Mouse (Mus musculus) forebrain, postnatal 0 days (tissue): Measurements from ENCODE around the gene Atp6v0d1. TPM values are rescaled to one million over a fixed set of nuclear protein-coding genes. Genes with fewer than 3 reads are reported as not detected.

ENCODE experiments used
- ATAC-seq: fragments of 200-750 bp; cut with Nextera tagmentation; 2 replicates; pipeline ENCODE4 v1.8.0; 2017; ENCODE audit warnings: mild to moderate bottlenecking, moderate library complexity
- DNase-seq: peaks from one replicate; pipeline ENCODE4 v3.0.0-alpha.2; 2015
- H3K27ac ChIP-seq: fragments of 300-500 bp; sonication (generic); 2 replicates; pipeline ENCODE4 v1.5.1; 2014; ENCODE audit warnings: low read depth, mild to moderate bottlenecking, antibody characterized with exemption, low read length, moderate library complexity, mixed read lengths
- H3K27me3 ChIP-seq: fragments of 300-500 bp; sonication (generic); 2 replicates; pipeline ENCODE4 v1.6.1; 2014; ENCODE audit warnings: mild to moderate bottlenecking, low read length, mixed read lengths; ENCODE audit not compliant: insufficient read depth
- H3K36me3 ChIP-seq: fragments of 300-500 bp; sonication (generic); 2 replicates; pipeline ENCODE4 v1.6.1; 2014; ENCODE audit warnings: mild to moderate bottlenecking, moderate library complexity; ENCODE audit not compliant: insufficient read depth
- H3K4me1 ChIP-seq: fragments of 300-500 bp; sonication (generic); 2 replicates; pipeline ENCODE4 v1.6.1; 2014; ENCODE audit warnings: antibody characterized with exemption; ENCODE audit not compliant: insufficient read depth
- H3K4me2 ChIP-seq: fragments of 300-500 bp; sonication (generic); 2 replicates; pipeline ENCODE4 v1.6.1; 2014; ENCODE audit warnings: low read depth, mild to moderate bottlenecking, moderate library complexity
- H3K4me3 ChIP-seq: fragments of 300-500 bp; sonication (generic); 2 replicates; pipeline ENCODE4 v1.5.1; 2014; ENCODE audit warnings: low read depth, low read length, mixed read lengths
- H3K9ac ChIP-seq: fragments of 300-500 bp; sonication (generic); 2 replicates; pipeline ENCODE4 v1.6.1; 2014; ENCODE audit warnings: mild to moderate bottlenecking
- H3K9me3 ChIP-seq: fragments of 300-500 bp; sonication (generic); 2 replicates; pipeline ENCODE4 v1.6.1; 2016; ENCODE audit warnings: low read length
- CTCF ChIP-seq: sonication (generic); IDR thresholded peaks from 2 replicates; pipeline ENCODE4 v1.5.1; 2016; ENCODE audit warnings: antibody characterized with exemption, control low read depth, low read depth
- WGBS: fragments of 180-500 bp; shearing (Covaris S2); extraction: QIAGEN DNeasy Blood & Tissue Kit; methylation state at CpG from one replicate; pipeline ENCODE4 v1.1.7; 2014; 5-methylcytosine and 5-hydroxymethylcytosine counted together
- polyA plus RNA-seq: library from polyadenylated mRNA; unstranded; fragments of >200 nt; fragmentation: Nextera tagmentation; extraction: Ambion mirVana; gene quantifications from 2 replicates; pipeline ENCODE4 v1.2.1, GENCODE M21; 2015
- total RNA-seq: library from RNA; depleted of rRNA; stranded (reverse); fragments of >200 nt; gene quantifications from 2 replicates; pipeline ENCODE4 v1.2.3, GENCODE M21; 2014; rRNA removed

Gene Atp6v0d1
- 179 TPM in 2 replicates for total RNA-seq
- polyA plus RNA-seq = 251 and 275 TPM in 2 replicates

DNA sequence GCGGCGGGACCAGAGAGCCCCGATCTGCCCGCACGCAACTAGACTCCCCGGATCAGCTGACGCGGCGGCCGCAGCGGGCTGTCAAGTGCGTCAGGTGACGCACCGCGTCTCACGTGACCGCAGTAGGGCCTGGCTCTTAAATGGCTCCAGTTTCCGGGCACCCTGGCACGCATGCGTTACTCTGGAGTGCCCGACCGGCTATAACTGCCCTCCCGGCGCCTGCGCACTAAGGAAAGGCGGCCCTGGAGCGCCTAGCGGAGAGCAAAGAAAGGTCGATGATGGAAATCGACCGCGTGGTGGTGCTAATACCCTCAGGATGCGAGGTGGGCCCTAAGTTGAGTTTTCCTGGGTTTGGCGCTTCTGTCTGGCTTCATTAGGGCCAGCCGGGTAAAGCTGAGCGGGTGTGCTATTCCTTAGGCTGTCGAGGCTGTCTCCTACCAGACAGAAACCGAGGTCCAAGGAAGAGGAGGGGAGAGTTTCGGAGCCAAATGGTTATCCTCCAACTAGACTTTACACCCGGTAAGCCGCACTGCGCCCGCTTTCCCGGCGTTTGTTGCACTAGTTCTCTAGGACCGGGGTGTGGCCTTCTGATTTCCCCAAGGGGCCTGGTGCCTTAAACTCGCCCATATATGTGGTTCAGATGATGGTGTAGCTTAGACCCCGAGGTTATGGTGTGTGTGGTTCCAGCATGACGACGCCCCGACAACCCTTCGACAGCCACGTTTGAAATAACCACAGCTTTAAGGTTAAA lies at the start of gene Atp6v0d1:
Gene Atp6v0d1 (minus strand): TSS at position 96 of the 751 bp plus-strand sequence.
- Histone ChIP-seq H3K4me1 (peaks cover 20% of the 10 kb centered on the region), H3K9me3 (no peaks in the 10 kb centered on the region)
- 3% methylated on average over 53 of the region's 53 CpGs for WGBS

DNA sequence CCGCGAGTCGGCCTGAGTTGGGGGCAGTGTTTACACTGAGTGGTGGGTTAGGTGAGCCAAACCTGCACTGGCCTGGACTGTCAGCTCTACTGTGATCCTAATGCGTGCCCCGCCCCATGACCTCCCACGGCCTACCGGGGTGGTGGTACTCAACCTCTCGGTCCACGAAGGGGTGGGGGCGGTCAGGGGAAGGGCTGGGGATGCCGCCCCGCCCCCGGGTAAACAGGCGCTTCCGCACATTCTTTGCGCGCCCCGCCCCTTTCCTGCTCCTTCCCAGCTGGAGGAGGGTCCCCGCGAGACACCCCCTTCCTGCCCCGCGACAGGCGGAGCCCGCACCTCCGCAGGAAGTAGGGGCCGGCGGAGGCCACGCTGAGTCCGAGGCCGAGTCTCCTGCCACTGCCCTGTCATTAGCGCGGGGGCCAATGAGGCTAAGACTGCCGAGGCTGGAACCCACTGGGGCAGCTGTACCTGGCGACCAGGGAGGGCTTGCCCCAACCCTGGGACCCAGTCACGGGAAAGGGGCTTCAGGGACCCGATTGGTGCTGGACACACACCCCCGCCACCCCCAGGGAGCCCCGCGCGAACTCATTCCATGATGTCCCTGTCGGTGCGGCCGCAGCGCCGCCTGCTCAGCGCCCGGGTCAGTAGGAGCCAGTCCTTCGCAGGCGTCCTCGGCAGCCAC lies 48.1 kb upstream of the Atp6v0d1 start:
- no peaks in the 10 kb centered on the region for H3K27me3 ChIP-seq
- H3K36me3 ChIP-seq = peaks cover 45% of the 10 kb centered on the region
- 4% methylated on average over 50 of the region's 50 CpGs for WGBS
- no peak for TF ChIP-seq CTCF
- DNase-seq (no peak), ATAC-seq (peak; percentile 34; the same call in 1 of the 2 replicates)
- H3K9ac ChIP-seq = peak overlapping the region; percentile 43
- no peaks in the 10 kb centered on the region for H3K9me3 ChIP-seq
- H3K27ac ChIP-seq = no peak overlapping the region
- H3K4me1 ChIP-seq = no peaks in the 10 kb centered on the region; the same call in 1 of the 2 replicates
- H3K4me2 ChIP-seq = peak overlapping the region; percentile 66
- peak overlapping the region; percentile 36 for H3K4me3 ChIP-seq

More for the DNA sequence above, at the start of gene Atp6v0d1:
- no peaks in the 10 kb centered on the region for H3K27me3 ChIP-seq
- peak; percentile 95 for TF ChIP-seq CTCF
- peak within 1 kb of the TSS; percentile 88 for H3K4me2 ChIP-seq
- DNase-seq (peak; percentile 100), ATAC-seq (peak; percentile 98)
- H3K27ac ChIP-seq = peak within 1 kb of the TSS; percentile 93
- H3K36me3 ChIP-seq = no peaks in the 10 kb centered on the region
- peak within 1 kb of the TSS; percentile 92 for H3K9ac ChIP-seq
- H3K4me3 ChIP-seq = peak within 1 kb of the TSS; percentile 89

DNA sequence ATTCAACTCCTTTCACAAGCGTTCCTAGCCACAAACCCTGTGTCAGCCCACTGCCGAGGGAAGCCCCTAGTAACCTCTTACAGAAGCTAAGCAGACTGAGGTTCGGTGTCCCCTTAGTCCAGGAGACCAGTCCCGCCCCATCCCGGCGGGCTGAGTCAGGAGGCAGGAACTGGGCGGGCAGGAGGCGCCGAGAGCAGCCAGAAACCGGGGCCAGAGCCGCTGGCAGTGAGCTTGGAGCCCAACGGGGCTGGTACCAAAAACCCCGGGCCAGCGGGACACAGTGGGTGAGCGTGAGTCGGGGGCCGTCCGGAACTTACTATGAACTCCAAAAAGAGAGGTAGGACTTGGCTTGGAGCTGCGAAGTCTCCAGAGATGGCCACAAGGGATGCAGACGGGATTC lies 47.2 kb upstream of the Atp6v0d1 start:
- H3K27ac ChIP-seq = no peak overlapping the region
- no peaks in the 10 kb centered on the region; the same call in 1 of the 2 replicates for H3K4me1 ChIP-seq
- peaks cover 35% of the 10 kb centered on the region for H3K36me3 ChIP-seq
- no peak for TF ChIP-seq CTCF
- H3K9ac ChIP-seq = no peak overlapping the region
- H3K4me3 ChIP-seq = no peak overlapping the region
- H3K9me3 ChIP-seq = no peaks in the 10 kb centered on the region
- 10% methylated on average over 20 of the region's 20 CpGs for WGBS
- no peaks in the 10 kb centered on the region for H3K27me3 ChIP-seq
- H3K4me2 ChIP-seq = peak overlapping the region; percentile 66; the same call in 1 of the 2 replicates
- no peak for ATAC-seq
- peak; percentile 13 for DNase-seq

DNA sequence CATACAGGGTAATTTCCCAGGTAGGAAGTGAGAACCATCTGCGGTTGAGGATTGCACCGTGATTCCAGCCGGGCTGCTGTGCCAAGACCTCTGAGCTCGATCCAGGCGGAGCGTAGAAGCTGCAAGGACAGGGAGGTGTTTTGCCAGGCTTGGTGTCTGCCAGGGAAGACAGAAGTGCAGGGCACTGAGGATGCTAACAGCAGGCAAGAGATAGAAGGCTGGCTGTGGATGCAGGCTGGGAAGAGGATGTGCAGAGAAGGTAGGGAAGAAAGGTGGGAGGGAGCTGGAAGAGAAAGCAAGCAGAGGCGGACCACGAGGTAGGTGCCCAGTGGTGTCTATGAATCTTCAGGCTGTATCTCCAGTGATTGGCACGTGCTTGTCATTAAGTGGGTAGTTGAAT lies 46.0 kb upstream of the Atp6v0d1 start:
- no peak overlapping the region for H3K4me2 ChIP-seq
- H3K4me1 ChIP-seq = peaks cover 9% of the 10 kb centered on the region; the same call in 1 of the 2 replicates
- TF ChIP-seq CTCF = no peak
- H3K4me3 ChIP-seq = no peak overlapping the region
- WGBS = 82% methylated on average over 9 of the region's 9 CpGs
- no peaks in the 10 kb centered on the region for H3K9me3 ChIP-seq
- H3K27me3 ChIP-seq = no peaks in the 10 kb centered on the region
- H3K36me3 ChIP-seq = peaks cover 23% of the 10 kb centered on the region
- no peak overlapping the region for H3K27ac ChIP-seq
- no peak overlapping the region for H3K9ac ChIP-seq
- ATAC-seq = no peak
- no peak for DNase-seq

DNA sequence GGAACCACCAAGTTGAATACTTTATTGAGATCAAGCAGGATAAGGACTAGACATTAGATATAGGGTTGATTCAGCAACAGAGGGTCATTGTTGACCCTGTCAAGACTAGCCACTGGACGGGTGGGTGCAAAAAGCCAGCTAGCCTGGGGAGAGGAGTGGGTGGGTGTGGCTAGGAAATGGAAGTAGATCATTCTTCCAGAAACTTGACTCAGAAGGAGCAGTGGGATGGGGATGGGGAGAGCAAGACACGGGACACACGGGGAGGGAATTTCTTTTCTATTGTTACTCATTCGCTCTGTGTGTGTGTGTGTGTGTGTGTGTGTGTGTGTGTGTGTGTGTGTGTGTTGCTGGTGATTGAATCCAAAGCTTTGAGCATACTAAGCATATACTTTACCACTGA lies 43.9 kb upstream of the Atp6v0d1 start:
- no peak overlapping the region for H3K4me3 ChIP-seq
- no peak for ATAC-seq
- no peak overlapping the region for H3K4me2 ChIP-seq
- H3K9me3 ChIP-seq = no peaks in the 10 kb centered on the region
- peaks cover 3% of the 10 kb centered on the region; the same call in 1 of the 2 replicates for H3K36me3 ChIP-seq
- no peaks in the 10 kb centered on the region for H3K27me3 ChIP-seq
- no peak for DNase-seq
- TF ChIP-seq CTCF = no peak
- peaks cover 10% of the 10 kb centered on the region; the same call in 1 of the 2 replicates for H3K4me1 ChIP-seq
- H3K27ac ChIP-seq = no peak overlapping the region
- 77% methylated on average over 4 of the region's 4 CpGs for WGBS
- no peak overlapping the region for H3K9ac ChIP-seq

DNA sequence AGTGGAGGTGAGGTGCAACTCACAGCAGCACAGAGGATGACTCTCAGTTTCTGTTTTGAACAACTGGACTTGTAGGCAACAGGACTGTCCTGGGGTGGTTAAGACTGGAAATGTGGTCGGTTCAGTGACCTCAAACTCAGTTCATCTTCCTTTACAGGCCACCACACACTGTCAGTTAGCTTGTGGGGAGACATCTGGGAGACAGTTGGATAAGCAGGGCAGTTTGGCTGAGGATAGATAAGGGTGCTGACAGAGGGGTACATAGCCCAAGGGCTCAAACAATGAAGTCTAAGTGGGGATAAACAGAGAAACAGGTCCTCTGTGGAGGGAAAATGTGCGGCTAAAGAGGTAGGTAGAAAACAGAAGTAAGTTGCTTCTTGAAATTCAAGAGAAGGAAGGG lies 43.5 kb upstream of the Atp6v0d1 start:
- Histone ChIP-seq H3K4me3 (no peak overlapping the region), H3K9me3 (no peaks in the 10 kb centered on the region), H3K4me2 (no peak overlapping the region), H3K4me1 (peaks cover 10% of the 10 kb centered on the region; the same call in 1 of the 2 replicates), H3K27me3 (no peaks in the 10 kb centered on the region), H3K9ac (no peak overlapping the region), H3K27ac (no peak overlapping the region), H3K36me3 (no peaks in the 10 kb centered on the region)
- DNase-seq = no peak
- no peak for TF ChIP-seq CTCF
- 79% methylated on average over 2 of the region's 2 CpGs for WGBS
- ATAC-seq = no peak

DNA sequence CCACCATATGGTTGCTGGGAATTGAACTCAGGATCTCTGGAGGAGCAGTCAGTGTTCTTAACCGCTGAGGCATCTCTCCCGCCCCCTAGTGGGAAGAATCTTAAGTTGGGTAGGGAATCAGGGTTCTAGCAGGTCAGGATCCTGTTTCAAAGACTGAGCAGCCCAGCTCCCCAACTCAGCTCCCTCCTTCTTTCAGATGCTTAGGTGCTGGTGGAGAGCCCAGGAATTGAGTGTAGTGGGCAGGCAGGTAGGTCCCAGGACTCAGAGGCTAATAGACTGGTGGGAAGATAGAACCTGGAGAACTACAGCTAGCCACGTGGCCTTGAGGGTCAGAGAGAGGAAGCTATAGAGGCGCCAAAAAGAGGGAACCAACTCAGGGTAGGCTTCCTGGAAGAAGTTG lies 41.8 kb upstream of the Atp6v0d1 start:
- Histone ChIP-seq H3K4me1 (peaks cover 10% of the 10 kb centered on the region; the same call in 1 of the 2 replicates), H3K9ac (no peak overlapping the region), H3K4me3 (no peak overlapping the region), H3K4me2 (peak overlapping the region; percentile 67; the same call in 1 of the 2 replicates), H3K9me3 (no peaks in the 10 kb centered on the region), H3K27ac (no peak overlapping the region), H3K36me3 (no peaks in the 10 kb centered on the region), H3K27me3 (no peaks in the 10 kb centered on the region)
- TF ChIP-seq CTCF = peak; percentile 51
- peak; percentile 25 for DNase-seq
- no peak for ATAC-seq
- 34% methylated on average over 4 of the region's 4 CpGs for WGBS
